Mouse (Mus musculus): ENCODE measurements at regions not wholly inside any gene's neighbourhood (a gene's known extent, or its start where the extent isn't known, plus 50 kb on each side); places are given as distances from the start of the nearest gene placed in this dataset.
A peak's percentile ranks its signal among the peaks of the same experiment; 100 is the strongest.
"Not testable (repeated sequence)": the region's sequence is repeated elsewhere in the genome, so short reads cannot be mapped to it uniquely, and the experiment has no call there.

GRCm38 (mm10) chr1:161728546-161729206, 59.6 kb downstream of the Fasl start:
- peak; percentile 93 for ATAC-seq (replicated peaks; ENCODE audit: poor library complexity, severe bottlenecking)

GRCm38 (mm10) chr1:161727357-161727756, 60.9 kb downstream of the Fasl start:
- peak; percentile 81 for ATAC-seq (replicated peaks; ENCODE audit: poor library complexity, severe bottlenecking)

GRCm38 (mm10) chr1:161726098-161726497, 62.2 kb downstream of the Fasl start:
- ATAC-seq (replicated peaks; ENCODE audit: poor library complexity, severe bottlenecking) = not testable (repeated sequence)

GRCm38 (mm10) chr1:161719876-161720275, 68.4 kb downstream of the Fasl start:
- no peak for ATAC-seq (replicated peaks; ENCODE audit: poor library complexity, severe bottlenecking)

GRCm38 (mm10) chr1:161718254-161718653, 70.0 kb downstream of the Fasl start:
- no peak for ATAC-seq (replicated peaks; ENCODE audit: poor library complexity, severe bottlenecking)

- peak; percentile 87 for ATAC-seq (replicated peaks; ENCODE audit: poor library complexity, severe bottlenecking)
Observed at GRCm38 (mm10) chr1:161712918-161713317, 75.4 kb downstream of the Fasl start.

- 0 out of 2 replicates have a peak, but pooled peaks have one; percentile 35 for ATAC-seq (replicated peaks; ENCODE audit: poor library complexity, severe bottlenecking)
Observed at GRCm38 (mm10) chr1:161712283-161712682, 76.0 kb downstream of the Fasl start.

GRCm38 (mm10) chr1:161707049-161707448, 81.2 kb downstream of the Fasl start:
- ATAC-seq (replicated peaks; ENCODE audit: poor library complexity, severe bottlenecking) = 0 out of 2 replicates have a peak, but pooled peaks have one; percentile 34

- no peak for ATAC-seq (replicated peaks; ENCODE audit: poor library complexity, severe bottlenecking)
Observed at GRCm38 (mm10) chr1:161704961-161705360, 83.3 kb downstream of the Fasl start.

GRCm38 (mm10) chr1:161704527-161704926, 83.8 kb downstream of the Fasl start:
- no peak for ATAC-seq (replicated peaks; ENCODE audit: poor library complexity, severe bottlenecking)

GRCm38 (mm10) chr1:161695886-161696285, 92.4 kb downstream of the Fasl start:
- ATAC-seq (replicated peaks; ENCODE audit: poor library complexity, severe bottlenecking) = no peak

GRCm38 (mm10) chr1:161693768-161694160, 94.5 kb downstream of the Fasl start:
- ATAC-seq (replicated peaks; ENCODE audit: poor library complexity, severe bottlenecking) = no peak

GRCm38 (mm10) chr1:161692836-161693767, 95.2 kb downstream of the Fasl start:
- no peak for ATAC-seq (replicated peaks; ENCODE audit: poor library complexity, severe bottlenecking)

- no peak for ATAC-seq (replicated peaks; ENCODE audit: poor library complexity, severe bottlenecking)
Observed at GRCm38 (mm10) chr1:161688946-161689345, 99.3 kb downstream of the Fasl start.

- ATAC-seq (replicated peaks; ENCODE audit: poor library complexity, severe bottlenecking) = peak; percentile 75
Observed at GRCm38 (mm10) chr1:161687548-161687947, 100.7 kb downstream of the Fasl start.

- no peak for ATAC-seq (replicated peaks; ENCODE audit: poor library complexity, severe bottlenecking)
Observed at GRCm38 (mm10) chr1:161680558-161680957, 107.7 kb downstream of the Fasl start.

GRCm38 (mm10) chr1:161670937-161671336, 117.4 kb downstream of the Fasl start:
- ATAC-seq (replicated peaks; ENCODE audit: poor library complexity, severe bottlenecking) = no peak

- no peak for ATAC-seq (replicated peaks; ENCODE audit: poor library complexity, severe bottlenecking)
Observed at GRCm38 (mm10) chr1:161664321-161664720, 124.0 kb downstream of the Fasl start.

- ATAC-seq (replicated peaks; ENCODE audit: poor library complexity, severe bottlenecking) = no peak
Observed at GRCm38 (mm10) chr1:161663351-161663750, 124.9 kb downstream of the Fasl start.

GRCm38 (mm10) chr1:161662241-161662640, 126.1 kb downstream of the Fasl start:
- no peak for ATAC-seq (replicated peaks; ENCODE audit: poor library complexity, severe bottlenecking)

- no peak for ATAC-seq (replicated peaks; ENCODE audit: poor library complexity, severe bottlenecking)
Observed at GRCm38 (mm10) chr1:161657511-161657910, 130.8 kb downstream of the Fasl start.

All from granulocyte monocyte progenitor cell, adult 5-6 weeks (primary cell).